Mouse (Mus musculus) forebrain, embryonic 11.5 days (tissue): ENCODE measurements at regions not wholly inside any gene's neighbourhood (a gene's known extent, or its start where the extent isn't known, plus 50 kb on each side); places are given as distances from the start of the nearest gene placed in this dataset.

ENCODE experiments used
- ATAC-seq: fragments of 200-750 bp; cut with Nextera tagmentation; replicated peaks from 2 replicates; pipeline ENCODE4 v1.8.0; 2017; ENCODE audit warnings: moderate TSS enrichment; ENCODE audit not compliant: low FRiP score
- DNase-seq: peaks from one replicate; pipeline ENCODE4 v3.0.0-alpha.2; 2017; ENCODE audit warnings: low spot score
- H3K27ac ChIP-seq: fragments of 300-500 bp; sonication (generic); 2 replicates; pipeline ENCODE4 v1.5.1; 2014; ENCODE audit warnings: low read depth, low read length
- H3K27me3 ChIP-seq: fragments of 300-500 bp; sonication (generic); 2 replicates; pipeline ENCODE4 v1.6.1; 2014; ENCODE audit warnings: mild to moderate bottlenecking, low read length, mixed read lengths; ENCODE audit not compliant: control insufficient read depth, insufficient read depth
- H3K36me3 ChIP-seq: fragments of 300-500 bp; sonication (generic); 2 replicates; pipeline ENCODE4 v1.6.1; 2014; ENCODE audit warnings: mild to moderate bottlenecking, low read length, moderate library complexity, mixed read lengths; ENCODE audit not compliant: control insufficient read depth, insufficient read depth
- H3K4me1 ChIP-seq: fragments of 300-500 bp; sonication (generic); replicated peaks from 2 replicates; pipeline ENCODE4 v1.6.1; 2014; ENCODE audit warnings: low read length, mixed read lengths; ENCODE audit not compliant: control insufficient read depth, insufficient read depth
- H3K4me2 ChIP-seq: fragments of 300-500 bp; sonication (generic); 2 replicates; pipeline ENCODE4 v1.6.1; 2014; ENCODE audit warnings: low read depth, mild to moderate bottlenecking, low read length, moderate library complexity, mixed read lengths; ENCODE audit not compliant: severe bottlenecking
- H3K4me3 ChIP-seq: fragments of 300-500 bp; sonication (generic); 2 replicates; pipeline ENCODE4 v1.5.1; 2014; ENCODE audit warnings: low read depth, low read length
- H3K9ac ChIP-seq: fragments of 300-500 bp; sonication (generic); 2 replicates; pipeline ENCODE4 v1.6.1; 2014; ENCODE audit warnings: low read length
- H3K9me3 ChIP-seq: fragments of 300-500 bp; sonication (generic); 2 replicates; pipeline ENCODE4 v1.6.1; 2016; ENCODE audit warnings: low read length, mixed read lengths; ENCODE audit not compliant: control insufficient read depth
- WGBS: fragments of 180-500 bp; shearing (Covaris S2); extraction: QIAGEN DNeasy Blood & Tissue Kit; methylation state at CpG from one replicate; pipeline ENCODE4 v1.1.7; 2014; 5-methylcytosine and 5-hydroxymethylcytosine counted together

DNA sequence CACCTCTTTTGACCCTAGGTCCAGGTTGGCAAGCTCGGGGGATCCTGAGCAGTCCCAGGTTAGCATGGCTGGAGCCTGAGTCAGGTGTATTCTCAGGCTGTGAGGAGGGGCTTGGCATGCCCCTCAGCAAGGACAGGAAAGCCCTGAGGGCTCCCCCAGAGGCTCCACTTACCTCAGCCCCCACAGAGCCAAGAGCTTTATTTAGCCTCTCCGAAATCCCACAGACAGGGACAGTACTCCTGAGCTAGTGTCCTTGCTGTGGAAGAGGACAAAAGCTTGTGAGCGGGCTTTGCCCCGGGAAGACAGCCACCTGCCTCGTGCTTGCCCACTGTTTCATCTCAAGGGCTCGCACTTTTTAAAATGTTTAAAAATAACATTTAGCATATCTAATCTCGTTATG lies 118.7 kb downstream of the Sec61b start:
- ATAC-seq = no peak
- WGBS = 79% methylated on average over 7 of the region's 7 CpGs
- no peaks in the 10 kb centered on the region for H3K4me1 ChIP-seq
- no peaks in the 10 kb centered on the region for H3K9me3 ChIP-seq
- no peak overlapping the region for H3K27ac ChIP-seq
- H3K4me3 ChIP-seq = no peak overlapping the region
- H3K9ac ChIP-seq = no peak overlapping the region
- DNase-seq = no peak
- no peaks in the 10 kb centered on the region for H3K27me3 ChIP-seq
- no peak overlapping the region for H3K4me2 ChIP-seq
- H3K36me3 ChIP-seq = no peaks in the 10 kb centered on the region

DNA sequence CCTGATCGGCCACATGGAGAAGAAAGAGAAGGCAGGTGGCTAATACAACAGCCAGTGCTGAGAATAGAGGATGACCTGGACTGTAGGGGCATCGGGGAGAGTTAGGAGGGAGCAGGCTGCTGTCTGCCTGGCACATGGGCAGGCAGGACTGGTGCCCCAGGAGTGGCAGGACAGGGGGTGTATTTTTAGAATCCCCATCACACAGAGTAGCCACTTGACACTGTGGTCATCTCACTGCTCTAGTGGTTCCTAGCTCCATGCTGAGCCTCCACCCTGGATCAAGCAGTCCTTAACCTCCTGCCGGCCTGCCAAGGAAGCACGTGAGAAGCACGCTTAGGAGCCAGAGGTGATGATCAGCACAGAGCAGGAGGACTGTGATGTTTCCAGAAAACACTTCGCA lies 119.7 kb downstream of the Sec61b start:
- no peak for DNase-seq
- no peaks in the 10 kb centered on the region for H3K27me3 ChIP-seq
- ATAC-seq = no peak
- no peaks in the 10 kb centered on the region for H3K9me3 ChIP-seq
- H3K4me1 ChIP-seq = no peaks in the 10 kb centered on the region
- no peak overlapping the region for H3K4me2 ChIP-seq
- H3K9ac ChIP-seq = no peak overlapping the region
- H3K27ac ChIP-seq = no peak overlapping the region
- H3K36me3 ChIP-seq = no peaks in the 10 kb centered on the region
- whole genome bisulfite sequencing = 78% methylated on average over 6 of the region's 6 CpGs
- H3K4me3 ChIP-seq = no peak overlapping the region

- no peak for DNase-seq
- no peak overlapping the region for H3K4me3 ChIP-seq
- H3K27me3 ChIP-seq = no peaks in the 10 kb centered on the region
- no peaks in the 10 kb centered on the region for H3K36me3 ChIP-seq
- no peaks in the 10 kb centered on the region for H3K4me1 ChIP-seq
- H3K9me3 ChIP-seq = no peaks in the 10 kb centered on the region
- no peak for ATAC-seq
- WGBS = 89% methylated on average over 10 of the region's 10 CpGs
- no peak overlapping the region for H3K27ac ChIP-seq
- H3K9ac ChIP-seq = no peak overlapping the region
- H3K4me2 ChIP-seq = no peak overlapping the region
These were observed 121.4 kb downstream of the Sec61b start for GRCm38 (mm10) chr4:47595841-47596240.

DNA sequence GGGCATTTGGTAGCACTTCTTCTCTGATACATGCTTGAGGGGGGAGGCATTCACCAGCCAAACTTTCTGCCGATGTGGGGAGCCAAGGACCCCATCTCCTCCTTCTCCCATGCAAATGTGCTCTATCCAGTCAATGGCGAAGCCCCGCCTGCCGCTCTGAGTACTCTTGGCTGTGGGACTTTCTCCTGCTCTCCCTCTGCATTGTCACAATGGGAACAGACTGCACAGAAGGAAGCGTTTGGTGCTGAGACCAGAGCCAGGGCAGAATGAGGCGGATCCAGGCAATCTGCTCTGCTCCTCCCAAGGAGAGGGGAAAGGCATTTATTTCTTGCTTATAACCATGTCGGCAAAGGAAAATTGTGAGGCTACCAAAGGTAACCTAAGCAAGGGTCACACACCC lies 123.1 kb downstream of the Sec61b start:
- Histone ChIP-seq H3K27me3 (no peaks in the 10 kb centered on the region), H3K4me3 (no peak overlapping the region), H3K27ac (no peak overlapping the region), H3K36me3 (no peaks in the 10 kb centered on the region), H3K9ac (no peak overlapping the region), H3K4me2 (no peak overlapping the region), H3K4me1 (no peaks in the 10 kb centered on the region), H3K9me3 (no peaks in the 10 kb centered on the region)
- 72% methylated on average over 7 of the region's 7 CpGs for WGBS
- ATAC-seq (no peak), DNase-seq (no peak)

DNA sequence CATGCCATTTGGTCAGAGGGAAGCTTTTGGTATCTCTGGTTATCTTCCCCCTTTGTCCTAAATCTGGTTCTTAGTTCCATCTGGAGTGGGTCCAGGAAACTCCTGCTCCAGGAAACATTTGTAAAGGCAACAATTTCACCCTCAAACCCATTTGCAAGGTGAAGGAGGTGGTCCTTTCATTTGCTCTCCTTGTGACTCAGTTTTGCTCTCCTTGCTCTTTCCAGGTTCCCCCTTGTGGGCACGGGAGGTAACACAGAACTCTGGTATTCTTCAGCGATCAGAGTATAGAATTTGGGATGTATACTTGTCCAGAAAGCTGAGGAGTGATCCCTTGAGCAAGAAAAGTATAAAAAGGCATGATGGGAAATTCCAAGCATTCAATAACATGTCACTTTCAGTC lies 123.8 kb downstream of the Sec61b start:
- Histone ChIP-seq H3K4me2 (no peak overlapping the region), H3K27ac (no peak overlapping the region), H3K27me3 (no peaks in the 10 kb centered on the region), H3K4me3 (no peak overlapping the region), H3K9me3 (no peaks in the 10 kb centered on the region), H3K9ac (no peak overlapping the region), H3K36me3 (no peaks in the 10 kb centered on the region), H3K4me1 (no peaks in the 10 kb centered on the region)
- WGBS = 39% methylated on average over 2 of the region's 2 CpGs
- ATAC-seq (no peak), DNase-seq (no peak)

- WGBS = 81% methylated on average over 10 of the region's 10 CpGs
- H3K4me2 ChIP-seq = no peak overlapping the region
- ATAC-seq (no peak), DNase-seq (no peak)
- no peak overlapping the region for H3K27ac ChIP-seq
- no peaks in the 10 kb centered on the region for H3K27me3 ChIP-seq
- no peak overlapping the region for H3K9ac ChIP-seq
- no peak overlapping the region for H3K4me3 ChIP-seq
- no peaks in the 10 kb centered on the region for H3K36me3 ChIP-seq
- H3K4me1 ChIP-seq = no peaks in the 10 kb centered on the region
- H3K9me3 ChIP-seq = no peaks in the 10 kb centered on the region
These were observed 127.0 kb downstream of the Sec61b start for GRCm38 (mm10) chr4:47601301-47602070.

GRCm38 (mm10) chr4:47603378-47603777 lies 128.9 kb downstream of the Sec61b start:
- H3K4me3 ChIP-seq = no peak overlapping the region
- ATAC-seq = no peak
- no peak for DNase-seq
- no peak overlapping the region for H3K27ac ChIP-seq
- no peaks in the 10 kb centered on the region for H3K27me3 ChIP-seq
- 66% methylated on average over 6 of the region's 6 CpGs for WGBS
- no peaks in the 10 kb centered on the region for H3K4me1 ChIP-seq
- H3K4me2 ChIP-seq = no peak overlapping the region; the same call in 1 of the 2 replicates
- H3K9me3 ChIP-seq = no peaks in the 10 kb centered on the region
- no peaks in the 10 kb centered on the region for H3K36me3 ChIP-seq
- H3K9ac ChIP-seq = no peak overlapping the region

GRCm38 (mm10) chr4:47603847-47604397 lies 129.5 kb downstream of the Sec61b start:
- Histone ChIP-seq H3K4me1 (0 out of 2 replicates have a peak, but pooled peaks cover 3% of the 10 kb centered on the region), H3K9me3 (no peaks in the 10 kb centered on the region), H3K27ac (no peak overlapping the region), H3K4me2 (peak overlapping the region; percentile 8; the same call in 1 of the 2 replicates), H3K4me3 (no peak overlapping the region), H3K27me3 (no peaks in the 10 kb centered on the region), H3K9ac (no peak overlapping the region), H3K36me3 (no peaks in the 10 kb centered on the region)
- WGBS = 56% methylated on average over 14 of the region's 14 CpGs
- no peak for ATAC-seq
- DNase-seq = peak; percentile 57

GRCm38 (mm10) chr4:47605676-47606075 lies 131.2 kb downstream of the Sec61b start:
- Histone ChIP-seq H3K4me1 (0 out of 2 replicates have a peak, but pooled peaks cover 4% of the 10 kb centered on the region), H3K27me3 (no peaks in the 10 kb centered on the region), H3K4me3 (no peak overlapping the region), H3K27ac (no peak overlapping the region), H3K36me3 (no peaks in the 10 kb centered on the region), H3K9ac (no peak overlapping the region), H3K4me2 (no peak overlapping the region), H3K9me3 (no peaks in the 10 kb centered on the region)
- no peak for ATAC-seq
- DNase-seq = no peak
- WGBS = 91% methylated on average over 4 of the region's 4 CpGs
